Mouse (Mus musculus) ES-Bruce4 (cell line): ENCODE results near the gene Ptk7.

Experiments
- EP300 ChIP-seq: IDR thresholded peaks from 2 replicates; pipeline ENCODE4 v1.6.1; 2011; ENCODE audit warnings: low read depth, low read length; ENCODE audit not compliant: insufficient read depth
- POLR2A ChIP-seq: IDR thresholded peaks from one replicate; pipeline ENCODE4 v1.8.1; 2011; ENCODE audit warnings: low read length; ENCODE audit not compliant: insufficient read depth

- TF ChIP-seq EP300 (no peak), POLR2A (no peak)
Measured at GRCm38 (mm10) chr17:46554646-46554976, 74.7 kb downstream of the Ptk7 start.
